Mouse (Mus musculus): Measurements from ENCODE around the gene Taok3. TPM values are rescaled to one million over a fixed set of nuclear protein-coding genes. Genes with fewer than 3 reads are reported as not detected.

Taok3 gene
- total and polyA plus RNA-seq, 3 experiments, result 8.3 to 35.0 (median 17.4) TPM

DNA sequence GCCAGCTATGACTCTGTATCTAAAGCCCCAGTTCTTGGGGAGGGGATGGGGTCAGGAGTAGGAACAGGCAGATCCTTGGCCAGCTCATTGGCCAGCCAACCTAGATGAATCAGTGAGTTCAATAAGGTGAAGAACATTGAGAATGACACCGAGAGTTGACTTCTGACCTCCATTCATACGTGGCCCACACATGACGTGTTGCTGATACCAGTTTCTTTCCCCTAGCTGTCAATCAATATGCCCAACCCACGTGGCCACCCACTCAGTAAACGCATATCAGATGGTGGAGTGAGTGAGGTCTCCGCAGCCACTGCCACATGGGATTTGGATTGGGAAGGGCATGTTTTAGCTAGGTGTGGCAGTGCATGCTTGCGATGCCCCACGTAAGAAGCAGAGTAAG, 125.2 kb downstream of the Taok3 start:
- peaks cover 12 to 84% of the 10 kb centered on the region in 2 experiments for H3K36me3 ChIP-seq (replicated peaks in 1 of 2; ENCODE audit: control insufficient read depth in 1 of 2, insufficient read depth in 1 of 2, low read length in 1 of 2)
- H3K9me3 ChIP-seq (replicated peaks; ENCODE audit: low read length), result no peaks in the 10 kb centered on the region
- no peaks in the 10 kb centered on the region for H3K27me3 ChIP-seq (replicated peaks)
- H3K4me1 ChIP-seq (ENCODE audit: control insufficient read depth in 1 of 2, insufficient read depth in 2 of 2), result no peaks in the 10 kb centered on the region
- in situ Hi-C loops (cut with MboI; ENCODE audit: low pct_ligation_motif_present, low pct_unique_long_range_greater_than_20kb, low sequenced_read_pairs), result no loop called here
- no peak overlapping the region for H3K27ac ChIP-seq (ENCODE audit: insufficient read depth, low read depth)
- H3K9ac ChIP-seq (ENCODE audit: insufficient read depth, low read depth), result no peak overlapping the region
- dilution Hi-C loops (cut with MboI; ENCODE audit: extremely low pct_ligation_motif_present, extremely low pct_unique_long_range_greater_than_20kb, low sequenced_read_pairs), result no loop called here
- DNase-seq (ENCODE audit: extremely low read depth), result no peak
- H3K79me2 ChIP-seq (replicated peaks; ENCODE audit: control insufficient read depth, extremely low read depth, insufficient read depth, poor library complexity, severe bottlenecking), result no peaks in the 10 kb centered on the region
- H3K4me2 ChIP-seq (ENCODE audit: insufficient read depth, low read depth, poor library complexity, severe bottlenecking), result no peak overlapping the region
- TF ChIP-seq E2F4 (IDR thresholded peaks at IDR 0.05; ENCODE audit: insufficient replicate concordance, low read depth, low read length), result no peak
- no peak for TF ChIP-seq USF1 (IDR thresholded peaks at IDR 0.05; ENCODE audit: low read depth, low read length)
- TF ChIP-seq ELF1 (IDR thresholded peaks at IDR 0.05; ENCODE audit: low read depth, low read length), result no peak
- no peak for TF ChIP-seq SMC3 (IDR thresholded peaks at IDR 0.05; ENCODE audit: low read depth, low read length)
- no peak for TF ChIP-seq ZMIZ1 (IDR thresholded peaks at IDR 0.05; ENCODE audit: low read depth, low read length)
- no peak for TF ChIP-seq MXI1 (IDR thresholded peaks at IDR 0.05; ENCODE audit: low read depth, low read length)
- no peak for TF ChIP-seq POLR2AphosphoS2 (IDR thresholded peaks at IDR 0.05; ENCODE audit: low read depth, low read length)
- no peak for TF ChIP-seq KAT2A (IDR thresholded peaks at IDR 0.05; ENCODE audit: insufficient replicate concordance, low read length)
- TF ChIP-seq NELFE (IDR thresholded peaks at IDR 0.05; ENCODE audit: low read depth, low read length), result no peak
- TF ChIP-seq TBP (conservative IDR thresholded peaks at IDR 0.05; ENCODE audit: low read depth, low read length), result no peak
- no peak for TF ChIP-seq MAFK (IDR thresholded peaks at IDR 0.05; ENCODE audit: insufficient replicate concordance, low read length)
- no peak for TF ChIP-seq USF2 (conservative IDR thresholded peaks at IDR 0.05; ENCODE audit: low read depth, low read length)
- no peak for TF ChIP-seq MYC (IDR thresholded peaks at IDR 0.05; ENCODE audit: low read depth, low read length)
- no peak for TF ChIP-seq EP300 (IDR thresholded peaks at IDR 0.05; ENCODE audit: low read length)
- no peak for TF ChIP-seq JUN (IDR thresholded peaks at IDR 0.05; ENCODE audit: insufficient read depth, low read depth, low read length)
- no peak for TF ChIP-seq ZC3H11A (IDR thresholded peaks at IDR 0.05; ENCODE audit: low read depth, low read length)
- no peak overlapping the region for H3K4me3 ChIP-seq (replicated peaks in 1 of 3; ENCODE audit: low read depth in 2 of 3, low read length in 2 of 3, poor library complexity in 1 of 3)

GRCm38 (mm10) chr5:117248351-117248750, 128.4 kb downstream of the Taok3 start:
- Histone ChIP-seq H3K27ac (ENCODE audit: insufficient read depth, low read depth) (no peak overlapping the region), H3K4me3 (replicated peaks in 1 of 3; ENCODE audit: low read depth in 2 of 3, low read length in 2 of 3, poor library complexity in 1 of 3) (no peak overlapping the region), H3K4me1 (ENCODE audit: control insufficient read depth in 1 of 2, insufficient read depth in 2 of 2) (no peaks in the 10 kb centered on the region), H3K9me3 (replicated peaks; ENCODE audit: low read length) (no peaks in the 10 kb centered on the region), H3K4me2 (ENCODE audit: insufficient read depth, low read depth, poor library complexity, severe bottlenecking) (no peak overlapping the region), H3K9ac (ENCODE audit: insufficient read depth, low read depth) (no peak overlapping the region), H3K36me3 (replicated peaks in 1 of 2; ENCODE audit: control insufficient read depth in 1 of 2, insufficient read depth in 1 of 2, low read length in 1 of 2) (peaks cover 24 to 88% of the 10 kb centered on the region in 2 experiments), H3K27me3 (replicated peaks) (no peaks in the 10 kb centered on the region), H3K79me2 (replicated peaks; ENCODE audit: control insufficient read depth, extremely low read depth, insufficient read depth, poor library complexity, severe bottlenecking) (no peaks in the 10 kb centered on the region)
- TF ChIP-seq CHD2 (IDR thresholded peaks at IDR 0.05; ENCODE audit: low read length) (no peak), JUND (conservative IDR thresholded peaks at IDR 0.05; ENCODE audit: low read depth, low read length) (no peak), HCFC1 (IDR thresholded peaks at IDR 0.05; ENCODE audit: low read depth, low read length) (no peak), TBP (conservative IDR thresholded peaks at IDR 0.05; ENCODE audit: low read depth, low read length) (no peak), RCOR1 (conservative IDR thresholded peaks at IDR 0.05; ENCODE audit: low read depth, low read length) (no peak), USF2 (conservative IDR thresholded peaks at IDR 0.05; ENCODE audit: low read depth, low read length) (no peak), NRF1 (IDR thresholded peaks at IDR 0.05; ENCODE audit: low read depth, low read length) (no peak), MYC (IDR thresholded peaks at IDR 0.05; ENCODE audit: low read depth, low read length) (no peak), ETS1 (conservative IDR thresholded peaks at IDR 0.05; ENCODE audit: low read depth, low read length) (no peak), ZNF384 (IDR thresholded peaks at IDR 0.05; ENCODE audit: low read depth, low read length) (no peak), ELF1 (IDR thresholded peaks at IDR 0.05; ENCODE audit: low read depth, low read length) (no peak), BHLHE40 (IDR thresholded peaks at IDR 0.05; ENCODE audit: low read depth, low read length) (no peak), SIN3A (IDR thresholded peaks at IDR 0.05; ENCODE audit: low read length) (no peak), MAX (IDR thresholded peaks at IDR 0.05; ENCODE audit: low read length) (no peak), EP300 (IDR thresholded peaks at IDR 0.05; ENCODE audit: low read length) (no peak), MEF2A (IDR thresholded peaks at IDR 0.05; ENCODE audit: borderline replicate concordance, low read depth, low read length) (no peak), UBTF (IDR thresholded peaks at IDR 0.05; ENCODE audit: low read depth, low read length) (no peak), POLR2AphosphoS2 (IDR thresholded peaks at IDR 0.05; ENCODE audit: low read depth, low read length) (no peak), IRF4 (IDR thresholded peaks at IDR 0.05; ENCODE audit: low read depth, low read length) (no peak), SMC3 (IDR thresholded peaks at IDR 0.05; ENCODE audit: low read depth, low read length) (no peak)
- dilution Hi-C loops (cut with MboI; ENCODE audit: extremely low pct_ligation_motif_present, extremely low pct_unique_long_range_greater_than_20kb, low sequenced_read_pairs) (no loop called here), in situ Hi-C loops (cut with MboI; ENCODE audit: low pct_ligation_motif_present, low pct_unique_long_range_greater_than_20kb, low sequenced_read_pairs) (no loop called here)
- no peak for DNase-seq (ENCODE audit: extremely low read depth)
